Mouse (Mus musculus): Measurements from ENCODE around the gene Hnmt. TPM values are rescaled to one million over a fixed set of nuclear protein-coding genes. Genes with fewer than 3 reads are reported as not detected.

The Hnmt gene
- polyA plus RNA-seq (2012; rRNA removed), result 0.10 TPM in 1 of 2 replicates, not detected in the other

GRCm38 (mm10) chr2:24049344-24049990 is at the start of gene Hnmt:
Gene Hnmt, minus strand, starts transcription at chr2:24049394.

GRCm38 (mm10) chr2:24096495-24096894 is 47.3 kb upstream of the Hnmt start, which contains the start of gene Tbpl2:
Gene Tbpl2, minus strand, starts transcription at chr2:24096595.

Other genes with a start within 250 kb of the Hnmt start
- gene Tbpl2, start 47.2 kb upstream of the Hnmt start, polyA plus RNA-seq (2012; rRNA removed), result not detected in 2 replicates
- gene Il1f8, start 103.8 kb upstream of the Hnmt start, polyA plus RNA-seq (2012; rRNA removed), result 1.0 and 1.2 TPM in 2 replicates
- gene Il1f9, start 137.1 kb upstream of the Hnmt start, polyA plus RNA-seq (2012; rRNA removed), result 1.0 and 1.1 TPM in 2 replicates
- 2.3 and 3.2 TPM in 2 replicates for gene Il1f6, start 166.0 kb upstream of the Hnmt start, polyA plus RNA-seq (2012; rRNA removed)
- 18.0 and 41.2 TPM in 2 replicates for gene Il1f5, start 227.6 kb upstream of the Hnmt start, polyA plus RNA-seq (2012; rRNA removed)
- not detected in 2 replicates for gene Il1f10, start 241.8 kb upstream of the Hnmt start, polyA plus RNA-seq (2012; rRNA removed)

All from stomach, adult 2 months (tissue).